Mouse (Mus musculus): ENCODE results near the gene Cntn3.

Cntn3 gene

GRCm38 (mm10) chr6:102113629-102114028 is 459.3 kb downstream of the Cntn3 start:
- ChIA-PET POLR2A (no interaction called here), CTCF (interaction anchor here in 1 of 4 experiments (0.6 kb wide), 2 partner anchors 9 kb away, joined by 3 to 4 read pairs; no protein-coding TSS in a partner anchor)

All from embryonic stem cell, embryonic (primary cell).